Mouse (Mus musculus) testis, adult 2 months (tissue): ENCODE measurements around the gene Cdkl5. TPM values are rescaled to one million over a fixed set of nuclear protein-coding genes. Genes with fewer than 3 reads are reported as not detected.

Source experiments
- H3K27ac ChIP-seq: fragments of 200-500 bp; 2 replicates; pipeline ENCODE4 v1.5.1; 2012; ENCODE audit warnings: low read depth, low read length; ENCODE audit not compliant: control insufficient read depth, insufficient read depth
- H3K27me3 ChIP-seq: fragments of 200-500 bp; 2 replicates; pipeline ENCODE4 v1.6.1; 2012; ENCODE audit warnings: mild to moderate bottlenecking, low read length, moderate library complexity; ENCODE audit not compliant: control insufficient read depth, insufficient read depth
- H3K36me3 ChIP-seq: fragments of 200-500 bp; 2 replicates; pipeline ENCODE4 v1.6.1; 2012; ENCODE audit warnings: mild to moderate bottlenecking, low read length; ENCODE audit not compliant: control insufficient read depth, insufficient read depth
- H3K4me1 ChIP-seq: fragments of 200-500 bp; 2 replicates; pipeline ENCODE4 v1.6.1; 2012; ENCODE audit warnings: low read length; ENCODE audit not compliant: control insufficient read depth, insufficient read depth
- H3K4me3 ChIP-seq: fragments of 200-500 bp; 2 replicates; pipeline ENCODE4 v1.5.1; 2012; ENCODE audit warnings: low read depth, mild to moderate bottlenecking, low read length, moderate library complexity, mixed read lengths; ENCODE audit not compliant: control insufficient read depth
- CTCF ChIP-seq: fragments of 200-500 bp; IDR thresholded peaks from 2 replicates; pipeline ENCODE4 v1.5.1; 2012; ENCODE audit warnings: low read depth, mild to moderate bottlenecking, inconsistent platforms, low read length, moderate library complexity; ENCODE audit not compliant: control insufficient read depth, insufficient read depth, insufficient replicate concordance
- POLR2A ChIP-seq: fragments of 200-500 bp; IDR thresholded peaks from 2 replicates; pipeline ENCODE4 v1.6.1; 2012; ENCODE audit warnings: low read depth, mild to moderate bottlenecking, inconsistent platforms, low read length, moderate library complexity; ENCODE audit not compliant: control insufficient read depth
- polyA plus RNA-seq: library from polyadenylated mRNA; depleted of rRNA; stranded (reverse); fragments of >200 nt; gene quantifications from 2 replicates; pipeline ENCODE4 v1.2.3, GENCODE M21; 2012; rRNA removed

Gene Cdkl5
- polyA plus RNA-seq, 1 experiment, result 10.5 TPM

GRCm38 (mm10) chrX:160765389-160766232, 228.9 kb downstream of the Cdkl5 start:
- Histone ChIP-seq H3K4me3 (peak overlapping the region; percentile 77), H3K4me1 (no peaks in the 10 kb centered on the region), H3K27ac (peak overlapping the region; percentile 95), H3K27me3 (no peaks in the 10 kb centered on the region), H3K36me3 (no peaks in the 10 kb centered on the region)
- no peak for TF ChIP-seq POLR2A
- no peak for TF ChIP-seq CTCF

- Histone ChIP-seq H3K4me1 (no peaks in the 10 kb centered on the region), H3K36me3 (no peaks in the 10 kb centered on the region), H3K27me3 (no peaks in the 10 kb centered on the region), H3K4me3 (peak overlapping the region; percentile 61), H3K27ac (no peak overlapping the region)
- TF ChIP-seq CTCF (no peak), POLR2A (no peak)
Measured at GRCm38 (mm10) chrX:160750808-160751207, 243.7 kb downstream of the Cdkl5 start.

DNA sequence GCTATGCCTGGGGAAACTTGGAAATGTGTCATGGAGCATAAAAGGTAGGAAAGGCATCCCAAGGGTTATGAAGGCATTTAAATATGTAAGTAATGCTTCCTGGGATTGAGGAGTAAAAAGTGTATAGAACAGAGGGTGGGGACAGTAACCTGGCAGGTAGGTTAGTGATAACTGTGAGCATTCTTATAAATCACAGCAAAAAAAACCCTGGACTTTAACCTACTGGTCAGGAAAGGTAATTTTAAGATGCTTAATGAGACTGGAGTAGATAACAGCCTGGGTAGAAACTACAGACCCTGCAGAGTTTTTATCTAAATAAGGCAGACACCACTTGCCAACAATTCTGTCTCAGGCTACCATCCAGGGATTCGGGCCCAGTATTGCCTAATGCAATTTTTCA, 245.9 kb downstream of the Cdkl5 start:
- TF ChIP-seq POLR2A, result no peak
- no peak overlapping the region for H3K4me3 ChIP-seq
- no peak overlapping the region for H3K27ac ChIP-seq
- H3K36me3 ChIP-seq, result no peaks in the 10 kb centered on the region
- no peaks in the 10 kb centered on the region for H3K4me1 ChIP-seq
- H3K27me3 ChIP-seq, result no peaks in the 10 kb centered on the region

DNA sequence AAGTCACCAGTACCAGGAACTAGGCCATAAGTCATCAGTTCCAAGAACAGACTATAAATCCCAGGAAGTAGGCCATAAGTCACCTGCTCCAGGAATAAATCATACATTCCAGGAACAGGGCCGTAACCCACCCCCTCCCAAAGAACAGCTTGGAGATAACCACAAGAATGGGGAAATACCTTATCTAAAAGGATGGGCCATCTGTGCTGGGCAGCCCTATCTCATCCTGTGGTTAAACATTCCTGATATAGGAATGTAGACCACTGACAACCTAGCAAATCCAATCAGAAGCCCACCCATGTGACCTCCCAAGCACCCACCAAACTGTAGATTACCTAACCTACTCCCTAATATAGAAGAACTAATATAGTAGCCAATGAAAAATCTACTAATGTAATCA, 249.1 kb downstream of the Cdkl5 start:
- Histone ChIP-seq H3K36me3 (no peaks in the 10 kb centered on the region), H3K27me3 (no peaks in the 10 kb centered on the region), H3K4me1 (no peaks in the 10 kb centered on the region), H3K4me3 (no peak overlapping the region), H3K27ac (no peak overlapping the region)
- TF ChIP-seq POLR2A (no peak), CTCF (no peak)

- Histone ChIP-seq H3K4me1 (no peaks in the 10 kb centered on the region), H3K4me3 (no peak within 1 kb of the TSS), H3K27me3 (no peaks in the 10 kb centered on the region), H3K36me3 (no peaks in the 10 kb centered on the region), H3K27ac (no peak within 1 kb of the TSS)
- TF ChIP-seq CTCF (no peak), POLR2A (no peak)
Measured at GRCm38 (mm10) chrX:160735650-160736049, 258.9 kb downstream of the Cdkl5 start, which contains the start of gene Ppef1. Ppef1 (minus strand) TSS chrX:160735765.

Other genes with a start within 250 kb of the Cdkl5 start
- gene Rs1, start 226.7 kb downstream of the Cdkl5 start, polyA plus RNA-seq, result 0.02 TPM in 1 of 2 replicates, not detected in the other
- gene Gja6, start 87.7 kb downstream of the Cdkl5 start, polyA plus RNA-seq, result 3.9 and 5.9 TPM in 2 replicates
- 4.5 and 7.1 TPM in 2 replicates for gene Scml2, start 122.5 kb upstream of the Cdkl5 start, polyA plus RNA-seq